Mouse (Mus musculus) olfactory bulb, adult 2 months (tissue): ENCODE results near the gene Ehd4.

ENCODE experiments used
- CTCF ChIP-seq: fragments of 200-500 bp; IDR thresholded peaks from 2 replicates; pipeline ENCODE4 v1.5.1; 2012; ENCODE audit warnings: low read depth, mild to moderate bottlenecking, low read length, moderate library complexity; ENCODE audit not compliant: insufficient read depth
- POLR2A ChIP-seq: fragments of 200-500 bp; IDR thresholded peaks from 2 replicates; pipeline ENCODE4 v1.6.1; 2012; ENCODE audit warnings: mild to moderate bottlenecking, low read depth, low read length, moderate library complexity; ENCODE audit not compliant: insufficient read depth

GRCm38 (mm10) chr2:120049632-120050274 lies 104.7 kb downstream of the Ehd4 start:
- TF ChIP-seq CTCF (no peak), POLR2A (no peak)
